Mouse (Mus musculus): ENCODE data around the gene Gmppa. TPM values are rescaled to one million over a fixed set of nuclear protein-coding genes. Genes with fewer than 3 reads are reported as not detected.

Gmppa gene
- polyA plus RNA-seq (2012; rRNA removed) = 101 and 108 TPM in 2 replicates

DNA sequence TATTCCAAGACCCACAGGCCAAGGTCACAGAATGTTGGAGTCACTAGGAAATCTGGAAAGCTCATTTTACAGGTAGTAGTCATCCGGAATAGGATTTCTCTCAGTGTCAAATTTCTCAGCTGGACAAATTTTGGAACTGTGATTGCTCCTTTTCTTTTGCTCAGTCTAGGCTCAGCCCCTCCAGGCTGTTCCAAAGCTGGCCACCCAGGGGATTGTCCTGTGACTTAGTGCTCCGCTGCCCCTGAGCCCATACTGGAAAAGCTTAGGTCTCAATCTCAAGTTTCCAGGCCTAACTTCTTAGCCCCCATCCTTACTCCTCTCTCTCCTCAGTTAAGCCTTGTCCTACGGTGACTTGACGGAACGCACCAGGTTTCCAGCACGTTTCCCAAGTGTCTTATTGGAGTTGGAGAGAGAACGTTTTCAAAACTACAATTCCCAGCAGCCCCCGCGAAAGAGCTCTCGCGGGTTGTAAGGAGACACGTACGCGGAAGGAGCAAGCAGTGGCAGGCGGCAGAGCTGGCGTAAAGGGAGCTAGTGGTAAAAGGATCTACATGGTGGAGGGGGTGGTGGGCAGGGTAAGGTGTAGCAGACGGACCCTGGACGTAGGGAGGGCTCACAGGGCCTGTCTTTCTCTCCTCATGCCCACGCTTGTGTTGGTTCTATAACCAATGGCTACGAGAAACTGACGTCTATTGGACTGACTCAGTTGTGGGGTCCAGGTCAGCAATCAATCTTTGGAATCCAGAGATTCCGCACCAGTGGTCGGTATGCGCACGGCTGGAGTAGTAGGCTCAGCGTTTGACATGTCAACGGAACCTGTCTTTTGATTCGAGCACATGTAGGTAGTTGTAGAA, at the start of gene Gmppa:
Gene Gmppa, plus strand, starts transcription at position 456 of the 854 bp plus-strand sequence.

DNA sequence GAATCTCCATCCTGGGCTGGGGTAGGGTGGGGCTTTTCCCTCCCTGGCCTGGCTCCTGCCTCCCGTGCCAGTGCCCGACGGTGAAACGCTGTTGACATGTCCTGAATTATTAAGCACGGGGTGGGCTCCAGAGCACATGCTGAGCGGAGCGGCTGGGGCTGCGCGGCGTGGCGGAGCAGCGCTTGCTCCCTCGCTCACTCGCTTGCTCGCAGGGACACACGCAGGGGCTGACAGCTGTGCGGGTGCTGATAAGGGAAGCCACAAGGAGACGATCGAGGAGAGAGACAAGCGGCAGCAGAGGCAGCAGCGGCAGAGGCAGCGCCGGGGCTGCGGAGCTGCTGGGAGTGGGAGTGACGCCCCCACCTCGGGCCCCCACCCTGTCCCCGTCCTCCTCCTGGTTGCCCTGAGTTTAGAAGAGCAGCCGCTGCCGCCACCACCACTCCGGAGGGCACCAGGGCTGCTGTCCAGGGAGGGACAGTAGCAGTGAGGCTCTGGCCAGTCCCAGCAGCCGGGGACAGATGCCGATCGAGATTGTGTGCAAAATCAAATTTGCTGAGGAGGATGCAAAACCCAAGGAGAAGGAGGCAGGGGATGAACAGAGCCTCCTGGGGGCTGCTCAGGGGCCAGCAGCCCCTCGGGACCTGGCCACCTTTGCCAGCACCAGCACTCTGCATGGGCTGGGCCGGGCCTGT, 14.7 kb downstream of the Gmppa start, which contains the start of gene Asic4:
Gene Asic4, plus strand, starts transcription at position 123 of the 692 bp plus-strand sequence.

DNA sequence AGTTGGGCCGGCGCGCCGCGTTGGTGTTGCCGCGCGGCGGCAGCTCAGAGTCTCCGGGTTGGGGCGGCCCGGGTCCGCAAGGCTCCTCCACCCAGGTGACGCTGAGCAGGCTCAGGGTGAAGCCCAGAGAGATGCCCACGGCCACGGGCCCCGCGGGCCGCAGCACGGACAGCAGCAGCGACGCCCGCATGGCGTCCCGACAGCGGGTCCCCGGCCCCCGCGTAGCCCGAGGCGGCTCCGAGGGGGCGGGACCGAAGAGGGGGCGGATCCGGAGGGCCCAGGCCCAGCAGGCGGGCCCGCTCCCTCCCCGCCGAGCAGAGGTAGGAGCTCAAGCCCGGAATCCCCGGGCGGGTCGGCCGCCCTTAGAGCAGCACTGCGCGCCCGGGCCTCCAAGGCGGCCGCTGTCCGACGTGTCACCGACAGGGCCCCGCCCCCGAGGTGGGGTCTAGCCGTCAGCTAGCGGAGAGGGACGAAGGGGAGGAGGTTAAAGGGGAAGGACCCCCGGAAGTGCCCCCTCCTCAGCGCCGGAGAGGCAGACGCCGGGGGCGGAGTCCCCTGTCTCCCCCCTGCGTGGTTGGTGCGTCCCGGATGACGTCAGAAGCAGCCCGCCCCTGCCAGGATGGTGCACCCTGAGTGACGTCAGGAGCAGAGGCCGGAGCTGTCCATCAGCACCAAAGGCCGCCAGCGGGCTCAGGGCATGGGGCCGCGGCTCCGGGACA, 43.3 kb downstream of the Gmppa start, which contains the start of the genes Chpf and Tmem198:
Gene Chpf, minus strand, starts transcription at position 392 of the 719 bp plus-strand sequence.
Gene Tmem198, plus strand, starts transcription at position 617 of the 719 bp plus-strand sequence.

Other genes with a start within 250 kb of the Gmppa start
- 30.2 and 33.0 TPM in 2 replicates for gene Ankzf1, start 243.8 kb upstream of the Gmppa start, polyA plus RNA-seq (2012; rRNA removed)
- gene Atg9a, start 243.7 kb upstream of the Gmppa start, polyA plus RNA-seq (2012; rRNA removed) = 55.1 and 56.4 TPM in 2 replicates
- 40.1 and 40.9 TPM in 2 replicates for gene Glb1l, start 225.1 kb upstream of the Gmppa start, polyA plus RNA-seq (2012; rRNA removed)
- 261 and 262 TPM in 2 replicates for gene Stk16, start 225.1 kb upstream of the Gmppa start, polyA plus RNA-seq (2012; rRNA removed)
- gene Tuba4a, start 216.1 kb upstream of the Gmppa start, polyA plus RNA-seq (2012; rRNA removed) = 6.3 and 6.9 TPM in 2 replicates
- gene A630095N17Rik, start 203.8 kb upstream of the Gmppa start, polyA plus RNA-seq (2012; rRNA removed) = not detected in 2 replicates
- 49.5 and 53.3 TPM in 2 replicates for gene Dnajb2, start 199.5 kb upstream of the Gmppa start, polyA plus RNA-seq (2012; rRNA removed)
- 36.6 and 47.6 TPM in 2 replicates for gene Ptprn, start 171.4 kb upstream of the Gmppa start, polyA plus RNA-seq (2012; rRNA removed)
- 58.6 and 67.6 TPM in 2 replicates for gene Resp18, start 157.5 kb upstream of the Gmppa start, polyA plus RNA-seq (2012; rRNA removed)
- gene Dnpep, start 117.9 kb upstream of the Gmppa start, polyA plus RNA-seq (2012; rRNA removed) = 146 and 166 TPM in 2 replicates
- 0.93 and 10.1 TPM in 2 replicates for gene Des, start 75.6 kb upstream of the Gmppa start, polyA plus RNA-seq (2012; rRNA removed)
- gene Speg, start 60.6 kb upstream of the Gmppa start, polyA plus RNA-seq (2012; rRNA removed) = 41.4 and 54.7 TPM in 2 replicates
- 22.4 and 30.0 TPM in 2 replicates for gene Asic4, start 14.5 kb downstream of the Gmppa start, polyA plus RNA-seq (2012; rRNA removed)
- gene Chpf, start 43.4 kb downstream of the Gmppa start, polyA plus RNA-seq (2012; rRNA removed) = 52.0 and 66.5 TPM in 2 replicates
- gene Tmem198, start 43.6 kb downstream of the Gmppa start, polyA plus RNA-seq (2012; rRNA removed) = 34.7 and 39.6 TPM in 2 replicates
- gene Obsl1, start 70.5 kb downstream of the Gmppa start, polyA plus RNA-seq (2012; rRNA removed) = 53.1 and 100 TPM in 2 replicates
- gene Inha, start 71.1 kb downstream of the Gmppa start, polyA plus RNA-seq (2012; rRNA removed) = 54.6 and 59.8 TPM in 2 replicates
- gene Stk11ip, start 85.6 kb downstream of the Gmppa start, polyA plus RNA-seq (2012; rRNA removed) = 34.9 and 35.1 TPM in 2 replicates
- gene Slc4a3, start 110.3 kb downstream of the Gmppa start, polyA plus RNA-seq (2012; rRNA removed) = 52.2 and 67.1 TPM in 2 replicates